Mouse (Mus musculus) right cerebral cortex, adult 18-20 months (tissue): ENCODE data around the gene Setmar.

Experiments used
- DNase-seq: peaks from one replicate; pipeline ENCODE4 v3.0.0; 2022; ENCODE audit warnings: mixed read lengths

The Setmar gene

GRCm38 (mm10) chr6:108064918-108065526 is at the start of gene Setmar:
Setmar (plus strand) TSS chr6:108065045.
- DNase-seq, result peak; percentile 97

- peak; percentile 82 for DNase-seq
Measured at GRCm38 (mm10) chr6:108021646-108022045, 43.2 kb upstream of the Setmar start.

DNA sequence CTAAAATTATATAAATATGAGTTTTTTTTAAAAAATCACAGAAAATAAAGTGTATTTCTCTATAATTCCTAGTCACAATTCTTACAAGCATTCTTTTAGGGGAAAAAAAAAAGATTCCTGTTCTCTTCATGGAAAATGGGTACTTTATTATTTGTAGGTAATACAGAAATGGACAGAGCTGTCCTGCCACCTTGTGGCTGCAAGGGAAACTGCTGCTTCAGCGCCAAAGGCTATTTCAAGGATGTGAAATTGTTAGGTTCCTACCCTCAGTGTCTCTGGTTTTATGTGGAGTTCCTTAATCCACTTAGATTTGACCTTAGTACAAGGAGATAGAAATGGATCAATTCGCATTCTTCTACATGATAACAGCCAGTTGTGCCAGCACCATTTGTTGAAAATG is 9.8 kb upstream of the Setmar start:
- DNase-seq, result peak; percentile 61

DNA sequence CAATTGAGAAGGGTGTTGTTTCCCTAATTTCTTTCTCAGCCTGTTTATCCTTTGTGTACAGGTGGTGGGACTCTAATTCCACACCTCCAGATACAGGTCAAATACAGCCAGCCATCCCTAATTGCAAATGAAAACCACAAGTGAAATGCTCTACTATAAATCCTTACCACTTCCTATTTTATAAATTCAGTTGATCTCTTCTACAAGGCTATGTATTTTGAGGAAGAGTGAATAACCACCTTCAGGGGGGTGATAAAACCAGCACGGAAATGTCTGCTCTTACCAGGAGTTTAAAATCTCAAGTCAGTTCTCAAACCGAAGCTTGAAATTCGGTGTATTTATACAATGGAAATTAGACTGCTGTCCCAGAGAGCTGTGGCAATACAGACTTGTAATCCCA is 8.9 kb upstream of the Setmar start:
- no peak for DNase-seq

- no peak for DNase-seq
Measured at GRCm38 (mm10) chr6:108057353-108057752, 7.5 kb upstream of the Setmar start.

DNA sequence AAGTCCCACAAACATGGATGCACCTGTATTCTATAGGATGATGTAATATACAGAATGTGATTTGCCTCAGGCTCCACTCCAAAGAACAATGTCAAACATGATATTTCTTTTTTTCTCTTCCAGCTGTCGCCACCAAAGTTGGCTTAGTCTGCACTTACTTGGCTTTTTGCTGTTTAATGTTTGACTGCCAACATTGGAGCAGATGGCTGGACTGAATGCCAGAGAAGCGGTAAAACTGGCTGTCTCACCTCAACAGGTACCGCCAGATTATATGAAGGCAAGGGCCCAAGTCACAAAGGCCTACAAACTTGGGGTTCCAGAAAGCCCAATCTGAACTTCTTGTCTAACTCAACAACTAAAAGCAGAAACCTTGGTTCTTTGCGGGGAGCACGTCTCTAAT is 6.8 kb upstream of the Setmar start:
- no peak for DNase-seq

GRCm38 (mm10) chr6:108061121-108061520 is 3.7 kb upstream of the Setmar start:
- no peak for DNase-seq

GRCm38 (mm10) chr6:108065583-108065982 is 738 bp downstream of the Setmar start:
- DNase-seq, result peak; percentile 89

DNA sequence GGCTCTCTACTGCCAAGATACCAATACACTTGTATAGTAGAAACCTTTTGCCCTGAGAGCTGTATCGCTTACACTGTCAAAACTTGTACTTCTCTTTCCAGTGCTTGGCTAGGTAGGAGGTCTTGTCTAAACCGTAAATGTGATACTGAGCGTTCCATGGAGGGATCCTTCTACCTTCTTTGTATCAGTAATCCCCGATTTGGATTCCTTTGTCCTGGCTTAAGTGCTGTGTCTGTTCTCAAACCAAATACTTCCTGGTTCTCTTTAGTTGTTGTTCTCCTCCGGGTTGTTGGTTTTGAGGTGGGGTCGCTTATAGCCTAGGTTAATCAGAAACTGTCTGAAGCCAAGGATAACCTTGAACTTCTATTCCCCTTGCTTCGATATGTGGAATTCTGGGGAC is 6.1 kb downstream of the Setmar start:
- no peak for DNase-seq

DNA sequence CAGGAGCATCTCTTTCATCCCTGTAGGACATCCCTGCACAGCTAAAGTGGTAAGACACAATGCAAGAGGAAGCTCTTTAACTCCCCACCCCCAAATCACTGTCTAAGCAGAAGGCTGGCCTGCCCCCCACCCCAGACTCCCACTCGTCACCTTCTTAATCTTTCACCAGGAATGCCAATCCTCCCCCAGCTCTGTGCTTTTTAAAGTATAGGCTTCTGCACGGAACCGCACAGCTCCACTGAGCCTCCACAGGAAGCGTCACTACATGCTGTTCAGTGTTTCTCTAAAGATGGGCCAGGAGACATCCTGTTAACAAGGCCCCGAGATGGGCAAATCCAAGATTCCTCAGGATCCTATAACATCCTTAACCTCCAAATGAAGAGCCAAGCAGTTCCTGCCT is 8.2 kb downstream of the Setmar start:
- DNase-seq, result peak; percentile 81

DNA sequence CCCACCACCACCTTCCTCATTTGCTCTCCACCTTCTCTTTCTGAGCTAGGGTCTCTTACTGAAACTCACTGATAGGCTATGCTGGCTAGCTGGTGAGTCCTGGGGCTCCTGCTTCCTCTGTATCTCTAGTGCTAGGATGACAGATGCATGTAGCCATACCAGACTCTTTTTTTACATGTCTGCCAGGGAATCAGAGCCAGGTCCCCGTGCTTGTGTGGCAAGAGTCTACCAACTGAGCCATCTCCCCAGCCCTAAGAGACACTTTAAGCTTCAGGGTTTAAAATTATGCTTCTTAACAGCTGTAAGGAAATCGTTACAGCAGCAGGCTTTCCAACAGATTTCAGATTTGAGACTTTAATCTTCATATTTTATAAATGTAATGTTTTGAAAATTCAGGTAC is 9.1 kb downstream of the Setmar start:
- no peak for DNase-seq

DNA sequence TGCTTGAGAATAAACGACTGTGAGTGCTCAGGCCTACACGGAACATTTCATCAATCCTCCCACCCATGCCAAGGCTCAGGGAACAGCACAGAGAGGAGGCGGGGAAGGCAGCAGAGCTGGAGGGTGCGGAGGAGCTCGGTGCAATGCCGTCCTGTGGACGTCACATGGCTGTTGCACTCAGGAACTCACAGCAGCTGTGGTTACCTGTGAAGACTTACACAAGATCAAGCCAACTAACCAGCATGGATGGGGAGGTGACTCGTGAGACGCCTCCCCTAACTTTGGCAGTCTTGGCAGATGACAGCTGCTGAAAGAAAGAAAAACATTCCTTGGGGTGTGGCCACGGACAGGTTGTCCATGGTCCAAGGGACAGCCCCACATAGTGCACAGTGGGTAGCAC is 9.8 kb downstream of the Setmar start:
- DNase-seq, result peak; percentile 83

GRCm38 (mm10) chr6:108075857-108076256 is 11.0 kb downstream of the Setmar start:
- DNase-seq, result no peak

- DNase-seq, result no peak
Measured at GRCm38 (mm10) chr6:108091296-108091695, 26.5 kb downstream of the Setmar start.

DNA sequence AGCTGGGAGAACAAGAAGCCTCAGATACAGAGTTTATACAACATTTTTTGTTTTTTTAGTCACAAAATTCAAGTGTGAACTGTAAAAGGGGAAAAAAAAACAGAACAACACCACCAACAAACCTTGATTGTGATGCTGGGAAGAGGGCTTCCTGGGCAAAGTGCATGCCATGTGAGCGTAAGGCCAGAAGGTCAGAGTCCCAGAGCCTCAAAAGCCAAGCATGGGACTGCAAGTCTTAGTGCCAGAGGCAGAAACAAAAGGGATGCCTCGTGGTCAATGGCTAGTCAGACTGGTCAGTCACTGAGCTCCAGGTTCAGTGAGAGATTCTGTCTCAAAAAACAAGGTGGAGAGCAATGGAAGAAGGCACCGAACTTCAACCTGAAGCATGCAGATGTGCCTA is 27.8 kb downstream of the Setmar start:
- no peak for DNase-seq

GRCm38 (mm10) chr6:108093449-108093848 is 28.6 kb downstream of the Setmar start:
- peak; percentile 33 for DNase-seq

DNA sequence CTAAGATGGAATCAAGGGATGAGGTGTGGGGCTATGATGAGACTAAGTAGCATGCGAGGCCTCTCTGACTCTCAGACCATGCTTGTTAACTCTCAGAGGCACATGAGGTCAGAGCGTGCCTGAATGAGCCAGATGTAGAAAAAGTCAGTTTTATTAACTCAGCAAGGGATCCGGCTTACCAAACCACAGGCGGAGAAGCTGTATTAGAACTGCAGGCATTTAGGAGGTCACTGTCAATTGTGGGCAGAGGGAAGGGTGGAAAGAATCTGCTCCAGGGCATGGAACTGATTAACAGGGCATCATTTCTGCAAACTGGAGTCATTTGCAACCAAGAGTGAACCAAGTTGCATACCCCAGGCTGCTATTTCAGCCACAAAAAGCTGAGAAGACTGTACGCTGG is 30.6 kb downstream of the Setmar start:
- DNase-seq, result no peak

DNA sequence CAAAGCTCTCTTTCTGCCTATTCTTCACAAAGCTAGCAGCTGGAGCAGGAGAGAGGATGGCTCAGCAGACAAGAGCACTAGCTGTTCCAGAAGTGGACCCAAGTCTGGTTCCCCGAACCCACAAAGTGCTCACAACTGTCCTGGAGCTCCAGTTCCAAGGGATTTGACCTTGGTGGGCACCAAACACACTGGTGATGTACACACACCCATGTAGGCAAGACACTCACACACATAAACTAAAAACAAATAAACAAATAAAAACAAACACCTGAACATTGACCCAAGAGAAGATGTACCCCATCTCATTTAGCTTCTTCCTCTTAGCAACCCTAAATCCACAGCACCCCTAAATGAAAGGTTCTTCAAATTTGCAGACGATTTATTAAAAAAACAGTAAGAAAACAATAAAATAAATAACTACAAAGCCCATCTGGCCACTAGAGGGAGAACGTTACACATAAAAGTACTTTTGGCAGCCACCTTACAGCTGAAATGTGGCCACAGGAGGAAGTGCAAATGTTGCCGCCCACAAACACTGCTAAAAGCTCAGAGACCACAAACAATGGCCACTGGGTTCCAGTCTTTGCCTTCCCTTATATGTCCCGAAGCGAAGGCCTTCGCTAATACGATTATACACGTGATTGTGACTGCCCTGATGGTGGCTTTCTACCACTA is 33.5 kb downstream of the Setmar start:
- DNase-seq, result peak; percentile 29

DNA sequence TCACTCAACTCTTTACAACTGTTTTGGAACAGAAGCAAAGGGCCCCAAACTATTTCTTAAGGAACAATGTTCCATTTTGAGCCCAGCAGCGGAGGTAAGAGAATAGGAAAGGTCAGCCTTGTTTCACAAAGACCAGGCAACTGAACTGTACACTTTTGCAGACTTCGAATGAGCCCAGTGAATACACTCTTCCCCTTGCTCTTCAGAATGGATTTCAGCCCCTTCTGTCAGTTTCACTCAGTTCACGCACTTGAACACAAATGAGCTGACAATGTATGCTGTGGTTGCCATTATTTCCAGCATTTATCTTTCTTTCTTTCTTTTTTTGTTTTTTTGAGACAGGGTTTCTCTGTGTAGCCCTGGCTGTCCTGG is 34.0 kb downstream of the Setmar start:
- no peak for DNase-seq

DNA sequence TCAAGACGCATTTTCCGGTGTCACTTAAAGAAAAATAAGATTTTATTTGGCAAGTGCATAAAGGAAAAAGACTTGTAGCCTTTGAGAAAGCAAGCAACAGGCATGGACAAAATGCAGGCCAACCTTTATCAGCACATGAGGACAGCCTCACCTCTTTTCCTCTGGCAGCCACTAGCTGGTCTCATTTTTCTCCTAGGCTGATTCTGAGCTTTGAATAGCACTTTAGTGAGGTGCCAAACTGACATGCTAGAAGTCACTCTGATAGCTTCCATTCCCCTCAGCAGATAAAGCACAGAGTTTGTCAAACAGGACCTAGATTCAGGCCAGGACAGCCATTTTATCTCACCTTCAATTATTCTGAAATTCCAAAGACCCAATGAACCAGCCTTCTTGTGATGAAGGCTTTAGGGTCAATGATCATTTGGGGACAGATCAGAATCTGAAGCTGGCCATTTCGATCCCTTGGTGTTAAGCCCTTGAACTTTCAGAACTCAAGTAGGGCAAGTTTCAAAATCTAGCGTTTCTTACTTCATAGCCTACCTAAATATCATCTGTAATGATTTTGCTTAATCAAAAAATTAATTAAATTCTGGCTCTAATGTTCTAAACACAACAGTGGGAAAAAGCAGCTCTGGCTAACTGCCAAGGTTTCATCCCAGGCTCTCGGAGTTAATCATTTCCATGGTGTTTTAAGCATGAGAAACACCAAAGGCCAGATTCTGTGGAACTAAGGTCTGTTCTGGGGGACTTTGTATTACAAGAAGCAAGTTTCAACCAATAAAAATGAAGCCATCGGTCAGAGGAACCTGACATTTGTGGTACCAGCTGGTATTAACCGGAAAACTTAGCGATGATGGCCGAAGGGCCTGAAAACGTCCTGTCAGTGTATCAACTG is 37.3 kb downstream of the Setmar start:
- no peak for DNase-seq

- DNase-seq, result no peak
Measured at GRCm38 (mm10) chr6:108107376-108107775, 42.5 kb downstream of the Setmar start.

DNA sequence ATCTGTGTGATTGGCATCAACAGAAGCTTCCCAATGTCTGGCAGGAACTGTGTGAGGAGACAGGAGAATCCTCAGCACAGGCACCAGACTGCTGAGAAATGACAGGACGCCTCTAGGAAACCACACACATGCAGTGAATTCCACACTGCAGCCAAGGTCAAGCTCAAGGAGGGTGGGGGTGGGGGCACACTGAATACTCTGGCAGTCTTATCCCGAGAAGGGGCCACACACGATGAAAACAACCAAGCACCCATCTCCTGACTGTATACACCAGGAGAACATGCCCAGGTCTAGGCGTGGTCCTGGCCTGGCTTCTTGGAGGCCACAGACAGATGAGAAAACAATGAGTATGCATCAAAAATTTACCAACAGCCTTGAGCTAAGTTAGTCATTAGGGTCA is 45.5 kb downstream of the Setmar start:
- no peak for DNase-seq

DNA sequence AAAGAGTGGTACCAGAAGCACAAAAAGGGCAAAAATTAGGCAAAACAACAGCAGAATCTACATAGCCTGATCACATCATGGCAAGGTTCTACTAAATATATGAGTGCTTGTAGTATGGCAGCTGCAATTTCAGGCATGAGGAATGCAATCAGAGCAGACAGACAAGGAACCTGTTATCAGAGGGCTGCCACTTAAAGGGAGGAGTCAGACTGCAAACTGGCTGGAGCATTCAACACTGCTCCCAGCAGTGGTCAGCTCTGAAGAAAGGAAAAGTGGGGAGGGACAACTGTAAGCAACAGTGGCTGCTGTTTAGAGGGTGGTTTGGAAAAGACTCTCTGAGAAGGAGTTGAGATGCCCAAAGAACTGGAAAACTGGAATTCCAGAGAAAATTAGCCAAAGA is 46.8 kb downstream of the Setmar start:
- no peak for DNase-seq

GRCm38 (mm10) chr6:108114971-108115370 is 50.1 kb downstream of the Setmar start:
- DNase-seq, result no peak
